Mouse (Mus musculus) limb, embryonic 15.5 days (tissue): Measurements from ENCODE around the gene Bicra. TPM values are rescaled to one million over a fixed set of nuclear protein-coding genes. Genes with fewer than 3 reads are reported as not detected.

Experiments
- ATAC-seq: fragments of 200-750 bp; cut with Nextera tagmentation; 2 replicates; pipeline ENCODE4 v1.8.0; 2017; ENCODE audit warnings: low read depth, moderate TSS enrichment; ENCODE audit not compliant: insufficient number of reproducible peaks, low FRiP score, low TSS enrichment
- H3K27ac ChIP-seq: fragments of 300-500 bp; sonication (generic); 2 replicates; pipeline ENCODE4 v1.5.1; 2015; ENCODE audit warnings: moderate library complexity, mild to moderate bottlenecking, inconsistent platforms
- H3K27me3 ChIP-seq: fragments of 300-500 bp; sonication (generic); 2 replicates; pipeline ENCODE4 v1.6.1; 2015; ENCODE audit warnings: inconsistent platforms
- H3K36me3 ChIP-seq: fragments of 300-500 bp; sonication (generic); 2 replicates; pipeline ENCODE4 v1.6.1; 2015; ENCODE audit warnings: inconsistent platforms
- H3K4me1 ChIP-seq: fragments of 300-500 bp; sonication (generic); 2 replicates; pipeline ENCODE4 v1.6.1; 2015; ENCODE audit warnings: inconsistent platforms
- H3K4me2 ChIP-seq: fragments of 300-500 bp; sonication (generic); 2 replicates; pipeline ENCODE4 v1.6.1; 2015; ENCODE audit warnings: mild to moderate bottlenecking, inconsistent platforms
- H3K4me3 ChIP-seq: fragments of 300-500 bp; sonication (generic); 2 replicates; pipeline ENCODE4 v1.5.1; 2015; ENCODE audit warnings: mild to moderate bottlenecking, inconsistent platforms
- H3K9ac ChIP-seq: fragments of 300-500 bp; sonication (generic); 2 replicates; pipeline ENCODE4 v1.6.1; 2015; ENCODE audit warnings: inconsistent platforms
- H3K9me3 ChIP-seq: fragments of 300-500 bp; sonication (generic); 2 replicates; pipeline ENCODE4 v1.6.1; 2016; ENCODE audit warnings: inconsistent platforms
- WGBS: fragments of 180-500 bp; shearing (Covaris S2); methylation state at CpG from one replicate; pipeline ENCODE4 v1.1.7; 2015; 5-methylcytosine and 5-hydroxymethylcytosine counted together
- polyA plus RNA-seq: library from polyadenylated mRNA; unstranded; fragments of >200 nt; fragmentation: Nextera tagmentation; extraction: Ambion mirVana; gene quantifications from 2 replicates; pipeline ENCODE4 v1.2.1, GENCODE M21; 2015

Gene Bicra
- polyA plus RNA-seq, 1 experiment from 2014 or later: 7.2 TPM

- no peaks in the 10 kb centered on the region for H3K27me3 ChIP-seq
- no peak overlapping the region for H3K9ac ChIP-seq
- 93% methylated on average over 7 of the region's 7 CpGs for whole genome bisulfite sequencing
- no peak for ATAC-seq
- H3K4me3 ChIP-seq: no peak overlapping the region
- H3K36me3 ChIP-seq: peaks cover 13% of the 10 kb centered on the region
- peaks cover 20% of the 10 kb centered on the region for H3K4me1 ChIP-seq
- no peaks in the 10 kb centered on the region for H3K9me3 ChIP-seq
- no peak overlapping the region for H3K4me2 ChIP-seq
- H3K27ac ChIP-seq: no peak overlapping the region
These were observed 38.1 kb downstream of the Bicra start for GRCm38 (mm10) chr7:16009636-16010035.

- Histone ChIP-seq H3K4me2 (no peak overlapping the region), H3K4me1 (peaks cover 16% of the 10 kb centered on the region), H3K36me3 (peaks cover 7% of the 10 kb centered on the region), H3K27me3 (no peaks in the 10 kb centered on the region), H3K27ac (peak overlapping the region; percentile 68; the same call in 1 of the 2 replicates), H3K9ac (no peak overlapping the region), H3K4me3 (no peak overlapping the region), H3K9me3 (no peaks in the 10 kb centered on the region)
- WGBS: 73% methylated on average over 3 of the region's 3 CpGs
- 0 out of 2 replicates have a peak, but pooled peaks have one; percentile 26 for ATAC-seq
These were observed 42.7 kb downstream of the Bicra start for GRCm38 (mm10) chr7:16005020-16005419.

- H3K27ac ChIP-seq: peak overlapping the region; percentile 68; the same call in 1 of the 2 replicates
- H3K4me3 ChIP-seq: no peak overlapping the region
- H3K9ac ChIP-seq: no peak overlapping the region
- 0 out of 2 replicates have a peak, but pooled peaks have one; percentile 35 for ATAC-seq
- no peaks in the 10 kb centered on the region for H3K9me3 ChIP-seq
- H3K36me3 ChIP-seq: peaks cover 12% of the 10 kb centered on the region
- no peaks in the 10 kb centered on the region for H3K27me3 ChIP-seq
- H3K4me1 ChIP-seq: peaks cover 16% of the 10 kb centered on the region
- 71% methylated on average over 12 of the region's 12 CpGs for WGBS
- H3K4me2 ChIP-seq: no peak overlapping the region
These were observed 43.4 kb downstream of the Bicra start for GRCm38 (mm10) chr7:16004177-16004856.

- Histone ChIP-seq H3K9me3 (no peaks in the 10 kb centered on the region), H3K4me3 (no peak overlapping the region), H3K4me2 (no peak overlapping the region), H3K4me1 (peaks cover 16% of the 10 kb centered on the region), H3K36me3 (peaks cover 18% of the 10 kb centered on the region), H3K9ac (no peak overlapping the region), H3K27ac (no peak overlapping the region), H3K27me3 (no peaks in the 10 kb centered on the region)
- ATAC-seq: no peak
- 76% methylated on average over 4 of the region's 4 CpGs for WGBS
These were observed 44.7 kb downstream of the Bicra start for GRCm38 (mm10) chr7:16003032-16003431.

- Histone ChIP-seq H3K9me3 (no peaks in the 10 kb centered on the region), H3K4me1 (peaks cover 16% of the 10 kb centered on the region), H3K9ac (no peak overlapping the region), H3K27ac (peak overlapping the region; percentile 43), H3K4me2 (no peak overlapping the region), H3K4me3 (no peak overlapping the region), H3K36me3 (peaks cover 23% of the 10 kb centered on the region), H3K27me3 (no peaks in the 10 kb centered on the region)
- ATAC-seq: 0 out of 2 replicates have a peak, but pooled peaks have one; percentile 59
- 60% methylated on average over 5 of the region's 5 CpGs for WGBS
These were observed 45.5 kb downstream of the Bicra start for GRCm38 (mm10) chr7:16002171-16002570.

- Histone ChIP-seq H3K4me3 (no peak overlapping the region), H3K9ac (no peak overlapping the region), H3K27me3 (no peaks in the 10 kb centered on the region), H3K4me2 (no peak overlapping the region), H3K36me3 (peaks cover 28% of the 10 kb centered on the region), H3K9me3 (no peaks in the 10 kb centered on the region), H3K4me1 (peaks cover 16% of the 10 kb centered on the region), H3K27ac (peak overlapping the region; percentile 43)
- ATAC-seq: no peak
- WGBS: 91% methylated on average over 1 of the region's 1 CpGs
These were observed 46.0 kb downstream of the Bicra start for GRCm38 (mm10) chr7:16001691-16002090.

- no peak for ATAC-seq
- Histone ChIP-seq H3K4me1 (no peaks in the 10 kb centered on the region), H3K4me2 (no peak overlapping the region), H3K9ac (no peak overlapping the region), H3K9me3 (no peaks in the 10 kb centered on the region), H3K27ac (no peak overlapping the region), H3K27me3 (no peaks in the 10 kb centered on the region), H3K36me3 (peaks cover 83% of the 10 kb centered on the region), H3K4me3 (no peak overlapping the region)
- WGBS: 89% methylated on average over 4 of the region's 4 CpGs
These were observed 53.9 kb downstream of the Bicra start for GRCm38 (mm10) chr7:15993789-15994188.

- Histone ChIP-seq H3K27me3 (no peaks in the 10 kb centered on the region), H3K27ac (no peak overlapping the region), H3K9me3 (no peaks in the 10 kb centered on the region), H3K4me2 (no peak overlapping the region), H3K9ac (no peak overlapping the region), H3K4me1 (no peaks in the 10 kb centered on the region), H3K36me3 (peaks cover 88% of the 10 kb centered on the region), H3K4me3 (no peak overlapping the region)
- no peak for ATAC-seq
- WGBS: 70% methylated on average over 3 of the region's 3 CpGs
These were observed 54.6 kb downstream of the Bicra start for GRCm38 (mm10) chr7:15993152-15993551.

GRCm38 (mm10) chr7:15991764-15992163 is 56.0 kb downstream of the Bicra start:
- no peak overlapping the region for H3K27ac ChIP-seq
- no peak overlapping the region for H3K4me3 ChIP-seq
- H3K9ac ChIP-seq: no peak overlapping the region
- no peaks in the 10 kb centered on the region for H3K9me3 ChIP-seq
- H3K27me3 ChIP-seq: no peaks in the 10 kb centered on the region
- peaks cover 88% of the 10 kb centered on the region for H3K36me3 ChIP-seq
- 94% methylated on average over 3 of the region's 3 CpGs for WGBS
- H3K4me1 ChIP-seq: no peaks in the 10 kb centered on the region
- no peak overlapping the region for H3K4me2 ChIP-seq
- no peak for ATAC-seq

- no peaks in the 10 kb centered on the region for H3K27me3 ChIP-seq
- peaks cover 71% of the 10 kb centered on the region for H3K36me3 ChIP-seq
- H3K9me3 ChIP-seq: no peaks in the 10 kb centered on the region
- peak; percentile 49; the same call in 1 of the 2 replicates for ATAC-seq
- H3K4me1 ChIP-seq: no peaks in the 10 kb centered on the region
- WGBS: 93% methylated on average over 16 of the region's 16 CpGs
- no peak overlapping the region for H3K4me3 ChIP-seq
- no peak overlapping the region for H3K9ac ChIP-seq
- H3K27ac ChIP-seq: no peak overlapping the region
- no peak overlapping the region for H3K4me2 ChIP-seq
These were observed 59.9 kb downstream of the Bicra start for GRCm38 (mm10) chr7:15987661-15988356.

GRCm38 (mm10) chr7:15982729-15983407 is 64.9 kb downstream of the Bicra start:
- H3K4me1 ChIP-seq: no peaks in the 10 kb centered on the region
- H3K4me2 ChIP-seq: no peak overlapping the region
- 37% methylated on average over 4 of the region's 4 CpGs for WGBS
- no peak overlapping the region for H3K4me3 ChIP-seq
- H3K9me3 ChIP-seq: no peaks in the 10 kb centered on the region
- peaks cover 64% of the 10 kb centered on the region for H3K36me3 ChIP-seq
- H3K27ac ChIP-seq: no peak overlapping the region
- H3K27me3 ChIP-seq: no peaks in the 10 kb centered on the region
- H3K9ac ChIP-seq: no peak overlapping the region
- no peak for ATAC-seq

- WGBS: 75% methylated on average over 4 of the region's 4 CpGs
- no peak overlapping the region for H3K9ac ChIP-seq
- no peak for ATAC-seq
These were observed 66.2 kb downstream of the Bicra start for GRCm38 (mm10) chr7:15981538-15981937.

More at GRCm38 (mm10) chr7:15981538-15981937, 66.2 kb downstream of the Bicra start:
- H3K27ac ChIP-seq: no peak overlapping the region
- no peak overlapping the region for H3K4me3 ChIP-seq
- H3K27me3 ChIP-seq: no peaks in the 10 kb centered on the region
- H3K4me2 ChIP-seq: no peak overlapping the region
- peaks cover 63% of the 10 kb centered on the region for H3K36me3 ChIP-seq
- H3K9me3 ChIP-seq: no peaks in the 10 kb centered on the region
- no peaks in the 10 kb centered on the region for H3K4me1 ChIP-seq
